Mouse (Mus musculus): ENCODE data around the gene Pcca.

Gene Pcca

DNA sequence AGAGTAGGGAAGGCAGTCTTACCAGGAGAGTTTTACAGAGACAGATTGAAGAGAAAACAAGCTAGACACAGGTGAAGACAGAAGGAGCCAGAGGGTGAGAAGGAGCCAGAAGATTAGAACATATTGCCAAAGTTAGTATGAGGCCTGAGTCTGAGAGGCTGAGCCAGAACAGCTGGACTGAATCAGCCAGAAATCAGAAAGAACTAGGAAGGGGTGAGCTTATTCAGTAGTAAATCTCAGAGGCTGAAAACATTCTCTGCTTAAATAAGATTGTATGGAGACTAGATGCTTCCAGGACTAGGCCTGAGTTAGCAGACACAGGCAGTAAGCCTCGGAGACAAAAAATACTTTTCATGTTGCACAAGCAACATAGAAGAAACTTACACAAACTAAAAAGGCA, 325.7 kb downstream of the Pcca start:
- no peak for DNase-seq

DNA sequence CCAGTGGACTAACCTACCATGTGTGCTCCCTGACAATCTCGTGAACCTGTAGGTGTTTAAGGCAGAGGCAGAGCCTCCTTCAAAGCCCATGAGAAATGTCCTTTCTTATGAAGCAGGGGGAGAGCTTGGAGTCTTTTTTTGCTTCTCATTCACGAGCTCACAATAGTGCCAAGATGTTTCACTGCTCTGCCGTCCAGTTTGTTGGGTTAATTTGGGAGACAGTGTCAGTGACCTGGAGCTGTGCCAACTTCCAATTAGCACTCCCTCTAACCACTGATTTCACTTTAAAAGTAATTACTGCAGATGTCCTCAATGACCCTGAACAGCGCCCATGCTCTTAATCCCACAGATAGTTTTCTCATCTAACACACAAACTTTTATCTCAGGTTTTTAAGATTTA, 328.5 kb downstream of the Pcca start:
- DNase-seq = no peak

DNA sequence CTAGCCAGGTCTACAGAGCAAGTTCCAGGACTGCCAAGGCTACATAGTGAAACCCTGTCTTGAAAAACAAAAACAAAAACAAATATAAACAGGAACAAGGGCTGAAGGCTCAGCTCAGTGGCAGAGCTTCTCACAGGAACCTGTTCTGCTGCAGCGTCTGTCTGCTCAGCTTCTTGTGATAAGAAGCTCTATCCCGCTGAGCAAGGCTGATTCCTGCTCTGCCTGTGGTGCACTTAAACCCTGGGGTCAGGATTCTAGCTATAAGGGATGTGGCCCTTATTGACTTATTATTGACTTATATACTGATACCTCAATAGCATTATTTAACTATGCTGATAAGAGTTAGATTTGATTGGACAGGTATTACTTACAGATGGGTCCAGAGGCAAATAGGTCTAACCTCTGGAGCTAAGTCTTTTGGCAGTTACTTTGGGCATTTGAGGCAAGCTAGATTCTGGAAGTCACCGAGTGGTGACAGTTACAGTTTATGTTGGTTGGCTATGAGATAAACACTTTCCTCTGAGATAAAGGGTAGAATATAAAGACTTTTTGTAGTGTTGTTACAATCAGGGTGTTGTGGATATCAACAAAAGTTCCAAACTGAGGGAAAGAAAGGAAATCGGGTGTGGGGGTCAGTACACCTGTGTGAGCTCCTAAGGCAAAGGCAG, 331.5 kb downstream of the Pcca start:
- DNase-seq = no peak

- peak; percentile 63 for DNase-seq
Measured at GRCm38 (mm10) chr14:122867531-122868285, 333.6 kb downstream of the Pcca start.

DNA sequence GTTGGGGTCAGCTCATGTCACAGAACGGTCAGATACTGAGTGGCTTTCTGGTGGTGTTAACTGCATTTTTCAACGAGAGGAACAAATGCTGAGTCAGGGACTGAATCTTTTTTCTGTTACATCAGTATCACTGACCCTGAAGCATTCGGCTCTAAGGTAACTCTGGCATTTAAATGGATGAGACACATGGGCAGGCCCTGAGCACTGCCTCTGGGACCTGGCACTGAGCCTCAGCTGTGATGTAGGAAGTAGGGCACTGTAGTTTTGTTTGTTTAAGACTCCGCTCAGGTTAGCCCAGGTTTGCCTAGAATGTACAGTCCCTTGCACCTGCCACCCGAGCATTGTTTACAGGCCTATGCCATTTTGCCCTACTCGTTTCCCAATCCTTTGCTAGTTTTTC, 335.7 kb downstream of the Pcca start:
- DNase-seq = no peak

DNA sequence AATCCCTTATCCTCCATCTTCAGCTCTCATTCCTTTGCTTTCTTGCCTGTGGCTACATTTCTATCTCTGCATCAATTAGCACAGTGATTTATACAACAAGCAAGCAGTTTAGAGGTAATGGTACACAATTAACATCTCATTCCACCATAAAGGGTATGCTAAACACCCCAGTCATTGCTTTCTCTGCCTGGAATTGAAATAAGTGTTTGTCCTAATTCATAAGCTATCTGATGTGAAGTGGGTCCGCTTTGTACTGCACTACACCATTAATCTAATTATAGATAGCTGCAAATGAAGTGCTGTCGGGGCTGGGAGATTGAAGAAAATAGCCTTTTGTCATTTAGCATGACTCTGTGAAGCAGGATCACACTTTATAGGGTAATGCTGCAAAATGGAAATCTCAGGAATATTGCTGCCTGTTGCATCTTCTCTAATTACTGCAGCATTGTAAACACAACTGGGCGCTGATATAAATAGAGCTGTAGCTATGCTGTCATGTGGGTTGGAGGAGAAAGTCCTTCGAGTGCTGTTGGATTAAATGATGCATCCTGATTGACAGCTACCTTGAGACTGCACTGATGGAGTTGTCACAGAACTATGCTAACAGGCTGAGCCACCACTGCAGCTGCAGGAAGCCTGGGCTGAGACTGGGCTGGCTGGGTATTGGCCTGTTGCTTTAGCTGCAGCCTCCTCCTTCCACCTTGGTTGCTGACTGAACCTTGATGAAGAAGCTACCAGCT, 337.9 kb downstream of the Pcca start:
- DNase-seq = no peak

GRCm38 (mm10) chr14:122872612-122873011, 338.5 kb downstream of the Pcca start:
- DNase-seq = no peak

DNA sequence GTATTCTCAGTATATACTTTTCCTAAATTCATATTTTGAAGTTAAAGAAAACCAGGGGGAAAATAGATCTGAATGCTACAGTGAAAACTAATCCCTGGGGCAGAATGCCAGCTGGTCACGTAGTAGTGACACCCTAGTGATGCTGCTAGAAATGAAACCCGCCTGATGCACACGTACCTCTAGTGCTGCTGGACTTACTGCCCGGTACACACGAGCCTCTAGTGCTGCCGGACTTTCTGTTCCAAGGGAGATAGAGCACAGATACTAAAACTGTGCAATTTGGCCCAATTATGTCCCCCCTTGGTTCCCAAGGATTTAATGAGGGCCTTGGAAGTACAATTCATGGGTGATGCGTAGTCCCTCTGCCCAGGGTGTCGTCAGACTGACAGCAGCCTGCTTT, 340.9 kb downstream of the Pcca start:
- no peak for DNase-seq

GRCm38 (mm10) chr14:122875636-122876035, 341.5 kb downstream of the Pcca start:
- no peak for DNase-seq

DNA sequence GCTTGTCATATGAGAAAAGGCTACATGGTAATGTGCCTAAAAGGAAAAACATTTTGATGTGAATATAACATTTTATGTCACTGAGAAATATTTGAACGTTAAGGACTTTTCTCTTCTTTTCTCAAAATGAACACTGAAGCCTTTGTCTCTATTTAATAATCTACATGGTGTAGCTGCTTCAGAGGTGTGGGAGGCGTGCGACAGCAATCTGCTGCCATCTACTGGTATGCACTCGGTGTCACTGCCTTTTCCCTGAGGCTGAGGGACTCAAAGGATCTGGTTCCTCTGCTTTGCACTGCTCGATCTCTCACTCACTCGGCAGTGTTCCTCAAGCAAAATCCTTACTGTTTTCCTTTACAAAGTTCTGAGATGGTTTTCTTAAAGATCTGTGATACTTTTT, 342.0 kb downstream of the Pcca start:
- DNase-seq = peak; percentile 79

DNA sequence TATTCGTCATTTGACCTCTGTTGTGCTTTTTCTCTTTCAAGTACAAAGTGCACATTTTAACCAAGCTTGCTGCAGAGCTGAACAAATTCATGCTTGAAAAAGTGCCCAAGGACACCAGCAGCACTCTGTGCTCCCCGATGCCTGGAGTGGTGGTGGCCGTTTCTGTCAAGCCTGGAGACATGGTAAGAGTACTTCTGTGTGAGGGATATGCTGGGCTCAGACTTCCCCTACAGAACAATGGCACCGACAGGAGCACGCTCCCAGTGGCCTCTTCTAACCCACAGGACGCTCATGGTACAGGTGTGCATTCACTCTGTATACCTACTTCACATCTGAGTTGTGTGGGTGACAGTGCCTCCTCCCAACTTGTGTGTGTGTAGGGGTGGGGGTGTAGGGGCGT, 342.6 kb downstream of the Pcca start:
- no peak for DNase-seq

- DNase-seq = no peak
Measured at GRCm38 (mm10) chr14:122877787-122878186, 343.7 kb downstream of the Pcca start.

DNA sequence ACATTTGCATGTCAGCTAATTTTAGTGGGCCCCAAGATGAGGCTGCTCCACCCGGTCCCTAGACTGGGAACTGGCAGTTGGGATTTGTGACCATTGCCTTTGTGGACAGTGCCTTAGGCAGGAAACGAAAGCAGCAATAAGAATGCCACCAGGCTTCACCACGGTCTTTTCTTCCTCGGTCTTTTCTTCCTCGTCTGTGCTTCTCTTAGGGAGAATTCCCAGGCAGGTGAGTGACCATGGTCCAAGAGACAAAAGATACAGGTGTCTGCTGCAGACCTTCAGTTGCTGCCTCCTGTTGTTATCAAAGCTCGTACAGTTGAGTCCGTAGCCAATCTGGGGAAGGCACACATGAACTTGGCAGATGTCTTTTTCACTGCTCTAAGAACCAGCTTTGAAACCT, 346.2 kb downstream of the Pcca start:
- no peak for DNase-seq

- no peak for DNase-seq
Measured at GRCm38 (mm10) chr14:122881699-122882098, 347.6 kb downstream of the Pcca start.

DNA sequence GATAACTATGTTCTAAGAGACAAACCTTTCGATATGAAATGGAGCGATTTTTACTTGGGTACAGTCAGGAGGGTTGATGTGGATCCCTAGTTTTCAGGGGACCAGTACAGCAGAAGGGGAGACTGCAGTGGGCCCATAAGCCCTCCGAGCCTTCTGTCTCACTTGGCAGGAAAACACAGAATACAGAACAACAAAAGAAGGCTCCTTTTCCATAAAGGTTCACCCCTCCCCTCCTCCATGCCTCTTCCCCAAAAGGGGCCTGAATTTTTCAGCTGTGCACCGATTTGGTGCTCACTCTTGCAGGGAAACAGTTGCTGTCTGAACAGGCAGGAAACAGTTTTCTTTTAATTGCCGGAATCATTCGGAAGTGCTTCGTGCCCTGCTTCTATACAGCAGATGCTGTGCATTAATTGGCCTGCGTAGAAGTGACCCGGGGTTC, 348.1 kb downstream of the Pcca start:
- DNase-seq = no peak

DNA sequence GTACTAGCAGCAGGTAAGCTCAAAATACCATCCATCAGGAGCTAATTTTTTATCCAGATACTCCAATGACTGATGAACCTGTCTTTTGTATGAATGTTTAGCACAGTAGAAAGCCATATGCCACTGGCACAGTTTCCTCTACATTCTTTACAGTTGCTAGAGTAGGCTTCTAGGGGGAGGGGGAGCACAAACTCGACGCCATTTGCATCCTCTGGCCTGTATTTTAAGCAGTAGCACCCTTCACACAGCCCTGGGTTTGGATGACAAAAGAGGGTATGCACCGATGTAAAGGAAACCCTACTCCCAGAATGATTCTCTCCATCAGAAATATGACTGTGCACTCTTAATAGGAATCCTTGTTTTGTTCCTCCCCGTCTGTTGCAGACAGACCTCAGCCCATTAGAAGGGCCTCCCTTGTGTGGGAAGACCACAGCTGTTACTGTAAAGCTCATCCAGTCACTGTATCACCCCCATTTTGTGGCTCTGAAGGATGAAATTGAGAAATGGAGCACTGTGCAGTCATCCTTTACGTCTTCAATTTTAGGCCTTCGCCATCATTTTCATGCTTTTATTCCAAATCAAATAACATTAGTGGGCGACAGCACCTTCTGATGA, 348.8 kb downstream of the Pcca start:
- DNase-seq = no peak

DNA sequence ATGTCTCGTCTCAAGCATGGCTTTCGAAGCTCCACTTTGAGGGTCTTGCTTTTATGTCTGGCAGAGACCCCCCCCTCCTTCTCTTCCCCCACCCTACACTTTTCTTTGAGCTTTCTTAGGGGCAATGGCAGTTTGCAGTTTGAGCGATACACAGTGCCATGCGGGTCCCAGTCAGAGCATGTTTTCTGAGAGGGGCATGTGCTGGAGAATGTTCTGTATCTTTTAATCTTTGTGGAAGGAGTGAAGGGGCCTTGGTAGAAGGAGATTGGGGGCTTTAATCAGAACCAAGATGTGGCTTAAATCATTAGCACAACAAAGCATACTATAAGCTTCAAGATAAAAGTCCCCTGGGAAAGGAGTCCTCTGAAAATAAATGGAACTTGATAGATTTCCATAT, 349.3 kb downstream of the Pcca start:
- DNase-seq = no peak

DNA sequence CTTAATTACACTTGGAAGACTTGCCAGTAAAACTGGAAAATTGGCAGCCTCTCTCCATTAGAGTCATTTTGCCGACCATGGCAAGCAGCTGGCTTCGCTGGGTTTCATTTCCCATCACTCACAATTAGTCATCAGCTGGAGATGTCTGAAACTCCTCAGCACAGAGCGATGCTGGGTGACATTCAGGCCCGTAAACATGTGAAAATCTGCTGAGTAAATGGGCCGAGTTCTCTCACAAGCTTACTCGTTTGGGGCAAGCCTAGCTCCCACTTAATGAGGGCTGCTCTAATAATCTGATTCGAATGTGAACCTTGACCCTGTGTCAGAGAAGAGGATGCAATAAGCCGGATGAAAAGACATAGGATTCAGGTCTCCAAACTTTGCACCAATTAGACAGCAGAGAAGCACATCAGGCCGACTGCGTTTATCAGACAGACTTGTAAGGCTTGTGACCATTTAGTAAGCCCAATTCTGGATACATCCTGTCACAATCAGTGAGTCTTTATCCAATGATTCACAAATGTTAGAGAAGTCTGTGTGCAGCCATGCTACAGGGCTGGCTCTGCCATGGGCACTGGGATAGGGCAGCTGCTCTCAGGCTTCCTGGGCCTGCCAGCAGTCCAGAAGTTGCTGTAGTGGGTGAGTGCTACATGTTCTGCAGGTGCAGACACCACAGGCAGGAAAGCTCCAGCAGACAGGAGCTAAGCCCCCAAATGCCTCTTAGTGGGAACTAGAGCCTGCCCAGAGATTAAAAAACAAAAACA, 349.9 kb downstream of the Pcca start:
- DNase-seq = peak; percentile 35

GRCm38 (mm10) chr14:122885893-122886292, 351.8 kb downstream of the Pcca start:
- DNase-seq = no peak

GRCm38 (mm10) chr14:122887278-122887677, 353.2 kb downstream of the Pcca start:
- DNase-seq = no peak

GRCm38 (mm10) chr14:122887702-122888479, 353.8 kb downstream of the Pcca start:
- DNase-seq = no peak

DNA sequence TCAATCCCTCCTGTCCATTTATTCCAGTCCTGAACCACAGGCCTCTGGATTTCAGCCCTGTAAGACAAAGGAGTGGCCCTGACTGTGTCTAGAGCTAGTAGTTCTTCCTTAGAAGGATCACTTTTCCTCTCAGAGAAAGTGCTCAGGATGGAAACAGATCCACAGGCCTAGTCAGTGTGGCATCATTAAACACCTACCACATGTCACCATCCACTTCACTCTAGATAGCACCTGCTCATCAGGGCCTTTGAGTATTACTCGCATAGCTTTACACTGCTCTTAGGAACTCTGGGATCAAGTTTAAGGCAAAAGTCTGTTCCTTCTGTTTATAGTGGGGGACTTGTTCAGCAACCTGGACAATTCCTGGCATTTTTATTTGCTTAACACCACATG, 354.4 kb downstream of the Pcca start:
- DNase-seq = no peak
